Mouse (Mus musculus): ENCODE measurements around the gene Tomt. TPM values are rescaled to one million over a fixed set of nuclear protein-coding genes. Genes with fewer than 3 reads are reported as not detected.
"Not testable (repeated sequence)": the region's sequence is repeated elsewhere in the genome, so short reads cannot be mapped to it uniquely, and the experiment has no call there.

Tomt gene
- polyA plus RNA-seq (2014; fragmentation: Nextera tagmentation; extraction: Ambion mirVana): 0.13 and 0.74 TPM in 2 replicates

DNA sequence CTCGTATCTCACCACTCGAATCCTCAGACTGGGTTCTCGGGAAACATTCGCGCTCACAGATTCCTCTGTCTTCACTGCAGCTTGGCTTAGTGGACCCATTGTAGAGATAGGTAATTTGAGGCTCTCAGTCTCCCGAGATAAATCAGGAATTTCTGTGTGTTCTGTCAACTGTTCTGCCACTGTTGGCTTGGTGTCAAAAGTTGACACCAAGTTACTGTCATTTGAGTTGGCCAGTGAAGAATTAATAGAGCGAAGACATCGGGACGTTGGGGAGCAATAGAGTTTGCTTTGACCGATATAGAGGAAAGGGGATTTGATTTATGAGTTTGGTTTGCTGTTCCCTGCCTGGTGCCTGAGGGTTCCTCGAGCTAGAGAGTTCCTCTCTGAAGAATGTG, at the start of gene Tomt:
Gene Tomt, minus strand, starts transcription at position 73 of the 395 bp plus-strand sequence.
- Histone ChIP-seq H3K36me3 (ENCODE audit: control insufficient read depth, insufficient read depth, low read length) (peaks cover 21% of the 10 kb centered on the region), H3K4me3 (ENCODE audit: low read depth, low read length) (peak within 1 kb of the TSS; percentile 79), H3K4me1 (ENCODE audit: control insufficient read depth, insufficient read depth, low read length) (peaks cover 13% of the 10 kb centered on the region; the same call in 1 of the 2 replicates), H3K27ac (ENCODE audit: low read length) (peak within 1 kb of the TSS; percentile 96), H3K9me3 (ENCODE audit: control insufficient read depth, low read depth, low read length) (no peaks in the 10 kb centered on the region), H3K27me3 (ENCODE audit: control insufficient read depth, insufficient read depth, low read length) (no peaks in the 10 kb centered on the region), H3K9ac (replicated peaks; ENCODE audit: low read depth, low read length) (peak within 1 kb of the TSS; percentile 81), H3K4me2 (replicated peaks; ENCODE audit: low read depth, low read length) (peak within 1 kb of the TSS; percentile 78)
- no peak for ATAC-seq (ENCODE audit: insufficient number of reproducible peaks, insufficient read depth, low FRiP score, low read depth)
- WGBS: 11% methylated on average over 11 of the region's 11 CpGs

DNA sequence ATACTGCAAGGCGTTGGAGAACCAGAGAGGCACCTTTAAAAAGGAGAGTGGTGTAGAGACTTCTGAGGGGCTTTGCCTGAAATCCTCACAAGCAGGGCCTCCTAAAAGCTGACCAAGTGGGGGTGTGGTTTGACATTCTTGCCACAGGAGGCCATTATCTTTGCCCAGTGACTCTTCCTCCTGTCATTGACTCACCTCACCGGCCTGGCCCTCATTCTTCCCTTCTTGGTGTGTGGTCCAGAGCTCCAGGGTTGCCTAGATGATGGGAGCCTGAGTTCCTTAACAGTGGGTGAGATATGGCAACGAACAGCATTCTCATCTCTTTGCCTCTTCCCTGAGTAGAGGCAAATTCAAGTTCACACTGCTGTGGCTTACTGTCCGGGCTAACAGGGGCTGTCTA, 49.7 kb upstream of the Tomt start:
- no peaks in the 10 kb centered on the region for H3K9me3 ChIP-seq (ENCODE audit: control insufficient read depth, low read depth, low read length)
- no peaks in the 10 kb centered on the region for H3K36me3 ChIP-seq (ENCODE audit: control insufficient read depth, insufficient read depth, low read length)
- no peak overlapping the region for H3K9ac ChIP-seq (replicated peaks; ENCODE audit: low read depth, low read length)
- no peak overlapping the region for H3K4me3 ChIP-seq (ENCODE audit: low read depth, low read length)
- WGBS: 77% methylated on average over 4 of the region's 4 CpGs
- H3K27me3 ChIP-seq (ENCODE audit: control insufficient read depth, insufficient read depth, low read length): no peaks in the 10 kb centered on the region
- no peak overlapping the region for H3K27ac ChIP-seq (ENCODE audit: low read length)
- no peak overlapping the region for H3K4me2 ChIP-seq (replicated peaks; ENCODE audit: low read depth, low read length)
- ATAC-seq (ENCODE audit: insufficient number of reproducible peaks, insufficient read depth, low FRiP score, low read depth): no peak
- no peaks in the 10 kb centered on the region; the same call in 1 of the 2 replicates for H3K4me1 ChIP-seq (ENCODE audit: control insufficient read depth, insufficient read depth, low read length)

- WGBS: 78% methylated on average over 2 of the region's 2 CpGs
- no peak overlapping the region for H3K9ac ChIP-seq (replicated peaks; ENCODE audit: low read depth, low read length)
- no peak overlapping the region for H3K4me3 ChIP-seq (ENCODE audit: low read depth, low read length)
- H3K4me1 ChIP-seq (ENCODE audit: control insufficient read depth, insufficient read depth, low read length): no peaks in the 10 kb centered on the region; the same call in 1 of the 2 replicates
- no peaks in the 10 kb centered on the region for H3K27me3 ChIP-seq (ENCODE audit: control insufficient read depth, insufficient read depth, low read length)
- no peak overlapping the region for H3K4me2 ChIP-seq (replicated peaks; ENCODE audit: low read depth, low read length)
- H3K9me3 ChIP-seq (ENCODE audit: control insufficient read depth, low read depth, low read length): no peaks in the 10 kb centered on the region
- H3K27ac ChIP-seq (ENCODE audit: low read length): no peak overlapping the region
- no peaks in the 10 kb centered on the region for H3K36me3 ChIP-seq (ENCODE audit: control insufficient read depth, insufficient read depth, low read length)
- ATAC-seq (ENCODE audit: insufficient number of reproducible peaks, insufficient read depth, low FRiP score, low read depth): no peak
These were observed 49.1 kb upstream of the Tomt start for GRCm38 (mm10) chr7:101955276-101955675.

GRCm38 (mm10) chr7:101954163-101954562, 48.0 kb upstream of the Tomt start:
- no peak overlapping the region for H3K27ac ChIP-seq (ENCODE audit: low read length)
- ATAC-seq (ENCODE audit: insufficient number of reproducible peaks, insufficient read depth, low FRiP score, low read depth): no peak
- H3K36me3 ChIP-seq (ENCODE audit: control insufficient read depth, insufficient read depth, low read length): no peaks in the 10 kb centered on the region
- H3K4me2 ChIP-seq (replicated peaks; ENCODE audit: low read depth, low read length): no peak overlapping the region
- no peaks in the 10 kb centered on the region for H3K27me3 ChIP-seq (ENCODE audit: control insufficient read depth, insufficient read depth, low read length)
- no peaks in the 10 kb centered on the region for H3K9me3 ChIP-seq (ENCODE audit: control insufficient read depth, low read depth, low read length)
- no peaks in the 10 kb centered on the region; the same call in 1 of the 2 replicates for H3K4me1 ChIP-seq (ENCODE audit: control insufficient read depth, insufficient read depth, low read length)
- H3K9ac ChIP-seq (replicated peaks; ENCODE audit: low read depth, low read length): no peak overlapping the region
- no peak overlapping the region for H3K4me3 ChIP-seq (ENCODE audit: low read depth, low read length)
- 95% methylated on average over 2 of the region's 2 CpGs for WGBS

DNA sequence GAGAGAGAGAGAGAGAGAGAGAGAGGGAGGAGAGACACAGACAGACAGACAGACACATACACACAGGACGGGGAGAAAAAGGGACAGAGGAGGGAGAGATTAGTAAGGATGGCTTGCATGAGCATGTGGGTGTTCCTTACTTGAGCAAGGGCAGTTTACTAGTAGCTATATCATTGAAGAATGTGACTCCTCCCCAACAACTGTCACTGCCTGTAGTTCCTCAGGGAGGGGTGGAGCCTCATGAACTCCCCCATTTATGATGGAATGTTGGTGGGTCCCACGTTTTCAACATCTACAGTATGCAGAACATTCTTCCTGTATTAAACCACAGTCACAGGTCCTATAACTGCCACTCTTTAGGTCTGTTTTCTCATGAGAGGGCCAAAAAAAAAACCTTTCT, 45.9 kb upstream of the Tomt start:
- H3K9ac ChIP-seq (replicated peaks; ENCODE audit: low read depth, low read length): no peak overlapping the region
- no peak overlapping the region for H3K4me2 ChIP-seq (replicated peaks; ENCODE audit: low read depth, low read length)
- H3K4me3 ChIP-seq (ENCODE audit: low read depth, low read length): no peak overlapping the region
- no peaks in the 10 kb centered on the region; the same call in 1 of the 2 replicates for H3K4me1 ChIP-seq (ENCODE audit: control insufficient read depth, insufficient read depth, low read length)
- no peaks in the 10 kb centered on the region for H3K9me3 ChIP-seq (ENCODE audit: control insufficient read depth, low read depth, low read length)
- no peak for ATAC-seq (ENCODE audit: insufficient number of reproducible peaks, insufficient read depth, low FRiP score, low read depth)
- peak overlapping the region; percentile 66; the same call in 1 of the 2 replicates for H3K27ac ChIP-seq (ENCODE audit: low read length)
- no peaks in the 10 kb centered on the region for H3K36me3 ChIP-seq (ENCODE audit: control insufficient read depth, insufficient read depth, low read length)
- no peaks in the 10 kb centered on the region for H3K27me3 ChIP-seq (ENCODE audit: control insufficient read depth, insufficient read depth, low read length)
- 38% methylated on average over 2 of the region's 2 CpGs for WGBS

- no peak overlapping the region for H3K9ac ChIP-seq (replicated peaks; ENCODE audit: low read depth, low read length)
- H3K27ac ChIP-seq (ENCODE audit: low read length): peak overlapping the region; percentile 66; the same call in 1 of the 2 replicates
- WGBS: 52% methylated on average over 1 of the region's 1 CpGs
- no peaks in the 10 kb centered on the region; the same call in 1 of the 2 replicates for H3K4me1 ChIP-seq (ENCODE audit: control insufficient read depth, insufficient read depth, low read length)
- H3K27me3 ChIP-seq (ENCODE audit: control insufficient read depth, insufficient read depth, low read length): no peaks in the 10 kb centered on the region
- H3K4me3 ChIP-seq (ENCODE audit: low read depth, low read length): no peak overlapping the region
- H3K36me3 ChIP-seq (ENCODE audit: control insufficient read depth, insufficient read depth, low read length): no peaks in the 10 kb centered on the region
- ATAC-seq (ENCODE audit: insufficient number of reproducible peaks, insufficient read depth, low FRiP score, low read depth): peak; percentile 18; the same call in 1 of the 2 replicates
- no peak overlapping the region for H3K4me2 ChIP-seq (replicated peaks; ENCODE audit: low read depth, low read length)
- H3K9me3 ChIP-seq (ENCODE audit: control insufficient read depth, low read depth, low read length): no peaks in the 10 kb centered on the region
These were observed 45.5 kb upstream of the Tomt start for GRCm38 (mm10) chr7:101951648-101952047.

GRCm38 (mm10) chr7:101949008-101949407, 42.8 kb upstream of the Tomt start:
- H3K9ac ChIP-seq (replicated peaks; ENCODE audit: low read depth, low read length); H3K27ac ChIP-seq (ENCODE audit: low read length); H3K27me3 ChIP-seq (ENCODE audit: control insufficient read depth, insufficient read depth, low read length); H3K9me3 ChIP-seq (ENCODE audit: control insufficient read depth, low read depth, low read length); ATAC-seq (ENCODE audit: insufficient number of reproducible peaks, insufficient read depth, low FRiP score, low read depth); H3K4me2 ChIP-seq (replicated peaks; ENCODE audit: low read depth, low read length); H3K4me3 ChIP-seq (ENCODE audit: low read depth, low read length); H3K36me3 ChIP-seq (ENCODE audit: control insufficient read depth, insufficient read depth, low read length); H3K4me1 ChIP-seq (ENCODE audit: control insufficient read depth, insufficient read depth, low read length): not testable (repeated sequence)
- 88% methylated on average over 5 of the region's 5 CpGs for WGBS

- H3K27ac ChIP-seq (ENCODE audit: low read length): no peak overlapping the region
- no peak overlapping the region for H3K9ac ChIP-seq (replicated peaks; ENCODE audit: low read depth, low read length)
- H3K4me3 ChIP-seq (ENCODE audit: low read depth, low read length): no peak overlapping the region
- ATAC-seq (ENCODE audit: insufficient number of reproducible peaks, insufficient read depth, low FRiP score, low read depth): no peak
- H3K36me3 ChIP-seq (ENCODE audit: control insufficient read depth, insufficient read depth, low read length): no peaks in the 10 kb centered on the region
- no peak overlapping the region for H3K4me2 ChIP-seq (replicated peaks; ENCODE audit: low read depth, low read length)
- H3K9me3 ChIP-seq (ENCODE audit: control insufficient read depth, low read depth, low read length): no peaks in the 10 kb centered on the region
- H3K27me3 ChIP-seq (ENCODE audit: control insufficient read depth, insufficient read depth, low read length): no peaks in the 10 kb centered on the region
- H3K4me1 ChIP-seq (ENCODE audit: control insufficient read depth, insufficient read depth, low read length): no peaks in the 10 kb centered on the region
- WGBS: 93% methylated on average over 4 of the region's 4 CpGs
These were observed 33.6 kb upstream of the Tomt start for GRCm38 (mm10) chr7:101939758-101940157.

GRCm38 (mm10) chr7:101938348-101938747, 32.2 kb upstream of the Tomt start:
- 89% methylated on average over 2 of the region's 2 CpGs for whole genome bisulfite sequencing
- H3K4me1 ChIP-seq (ENCODE audit: control insufficient read depth, insufficient read depth, low read length): no peaks in the 10 kb centered on the region
- no peak overlapping the region for H3K9ac ChIP-seq (replicated peaks; ENCODE audit: low read depth, low read length)
- H3K4me3 ChIP-seq (ENCODE audit: low read depth, low read length): no peak overlapping the region
- H3K27me3 ChIP-seq (ENCODE audit: control insufficient read depth, insufficient read depth, low read length): no peaks in the 10 kb centered on the region
- H3K4me2 ChIP-seq (replicated peaks; ENCODE audit: low read depth, low read length): no peak overlapping the region
- no peaks in the 10 kb centered on the region for H3K9me3 ChIP-seq (ENCODE audit: control insufficient read depth, low read depth, low read length)
- no peaks in the 10 kb centered on the region for H3K36me3 ChIP-seq (ENCODE audit: control insufficient read depth, insufficient read depth, low read length)
- no peak for ATAC-seq (ENCODE audit: insufficient number of reproducible peaks, insufficient read depth, low FRiP score, low read depth)
- H3K27ac ChIP-seq (ENCODE audit: low read length): no peak overlapping the region
